Mouse (Mus musculus): ENCODE measurements around the gene Csrnp3.

The Csrnp3 gene

GRCm38 (mm10) chr2:66018711-66019110 lies 173.1 kb downstream of the Csrnp3 start:
- DNase-seq (ENCODE audit: extremely low read depth, low read depth) = no peak

DNA sequence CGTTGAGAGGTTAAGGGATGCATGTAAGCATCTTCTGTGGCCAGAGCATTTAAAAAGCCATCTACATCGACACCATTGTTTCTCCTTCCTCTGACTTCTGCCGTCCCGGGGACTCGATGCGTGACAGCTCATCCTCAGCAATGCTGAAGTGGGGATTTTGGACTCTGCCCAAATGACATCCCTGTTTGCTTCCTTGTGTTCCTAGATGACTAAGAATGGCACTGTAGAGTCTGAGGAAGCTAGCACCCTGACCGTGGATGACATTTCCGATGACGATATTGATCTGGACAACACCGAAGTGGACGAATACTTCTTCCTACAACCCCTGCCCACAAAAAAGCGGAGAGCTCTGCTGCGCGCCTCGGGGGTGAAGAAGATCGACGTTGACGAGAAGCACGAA lies 173.7 kb downstream of the Csrnp3 start:
- DNase-seq (ENCODE audit: extremely low read depth, low read depth) = no peak

- no peak for DNase-seq (ENCODE audit: extremely low read depth, low read depth)
These were observed 177.9 kb downstream of the Csrnp3 start for GRCm38 (mm10) chr2:66023419-66023818.

DNA sequence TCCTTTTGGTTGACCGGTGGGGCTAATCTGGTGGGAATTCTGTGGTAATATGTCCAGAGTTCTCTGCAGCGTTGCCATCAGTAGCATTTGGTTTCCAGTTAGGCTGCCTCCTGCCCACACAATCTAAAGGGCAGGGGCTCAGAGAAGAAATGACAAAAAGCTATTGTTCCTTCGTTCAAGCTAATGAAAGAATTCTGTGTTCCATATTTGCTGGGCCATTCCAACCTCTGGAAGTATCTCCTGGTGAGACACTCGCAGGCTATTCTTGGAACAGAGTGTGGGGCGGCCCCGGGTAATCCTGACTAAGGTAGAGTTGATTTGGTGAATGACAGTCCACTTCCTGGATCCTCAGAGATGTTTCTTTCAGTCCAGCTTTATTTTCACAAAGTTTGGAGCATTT lies 179.3 kb downstream of the Csrnp3 start:
- DNase-seq (ENCODE audit: extremely low read depth, low read depth) = no peak

DNA sequence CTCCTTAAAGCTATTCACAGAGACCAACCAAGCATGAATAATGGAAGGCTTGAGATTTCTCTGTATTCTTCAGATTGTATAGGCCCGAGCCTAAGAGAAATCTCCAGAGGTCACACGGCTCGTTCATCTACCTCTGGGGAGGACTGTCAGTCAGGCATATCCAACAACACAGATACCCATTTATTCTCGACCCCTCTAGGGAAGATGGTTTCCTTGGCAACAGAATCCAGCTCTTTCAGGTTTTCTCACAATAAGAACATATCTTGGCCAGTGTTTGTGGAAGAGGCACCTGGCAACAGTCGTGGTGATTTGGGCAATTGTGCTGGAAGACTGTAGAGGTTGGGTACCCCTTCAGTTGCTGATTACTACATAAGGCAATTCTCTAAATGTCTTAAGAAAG lies 183.2 kb downstream of the Csrnp3 start:
- DNase-seq (ENCODE audit: extremely low read depth, low read depth) = no peak

DNA sequence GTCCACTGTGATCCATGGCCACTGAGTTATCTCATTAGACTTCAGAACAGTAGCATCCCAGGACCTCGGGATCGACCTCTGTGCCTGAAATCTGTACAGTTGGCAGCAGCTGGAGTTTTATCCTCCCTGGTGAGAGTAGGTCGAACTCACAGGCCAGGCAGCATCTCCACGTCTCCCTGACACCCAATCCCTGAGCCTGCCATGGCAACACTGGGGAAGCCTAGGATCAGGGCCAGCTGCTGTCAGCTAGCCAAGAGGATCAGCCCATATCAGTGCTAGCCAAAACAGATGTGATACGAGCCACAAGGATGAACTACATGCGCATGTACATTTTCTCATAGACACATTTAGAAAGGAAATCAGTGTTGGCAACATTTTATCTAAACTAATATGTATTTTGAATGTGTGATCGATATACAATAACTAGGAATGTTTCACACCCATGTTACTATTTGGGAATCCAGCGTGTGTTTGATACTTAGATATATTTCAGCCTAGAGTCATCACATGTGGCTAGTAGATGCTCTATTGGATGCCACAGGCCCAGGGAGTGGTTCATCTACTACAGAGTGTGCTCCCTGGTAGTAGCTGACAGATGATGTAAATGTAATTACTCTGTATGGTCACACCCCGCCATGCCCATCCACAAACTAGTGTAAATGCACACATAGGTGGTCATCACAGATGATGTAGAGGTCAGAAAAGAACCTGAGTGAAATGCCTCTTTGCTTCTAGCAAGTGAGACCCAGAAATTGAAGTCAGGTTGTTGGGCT lies 189.5 kb downstream of the Csrnp3 start:
- DNase-seq (ENCODE audit: extremely low read depth, low read depth) = no peak

- no peak for DNase-seq (ENCODE audit: extremely low read depth, low read depth)
These were observed 195.0 kb downstream of the Csrnp3 start for GRCm38 (mm10) chr2:66040611-66041010.

GRCm38 (mm10) chr2:66041203-66041916 lies 195.8 kb downstream of the Csrnp3 start:
- DNase-seq (ENCODE audit: extremely low read depth, low read depth) = no peak

DNA sequence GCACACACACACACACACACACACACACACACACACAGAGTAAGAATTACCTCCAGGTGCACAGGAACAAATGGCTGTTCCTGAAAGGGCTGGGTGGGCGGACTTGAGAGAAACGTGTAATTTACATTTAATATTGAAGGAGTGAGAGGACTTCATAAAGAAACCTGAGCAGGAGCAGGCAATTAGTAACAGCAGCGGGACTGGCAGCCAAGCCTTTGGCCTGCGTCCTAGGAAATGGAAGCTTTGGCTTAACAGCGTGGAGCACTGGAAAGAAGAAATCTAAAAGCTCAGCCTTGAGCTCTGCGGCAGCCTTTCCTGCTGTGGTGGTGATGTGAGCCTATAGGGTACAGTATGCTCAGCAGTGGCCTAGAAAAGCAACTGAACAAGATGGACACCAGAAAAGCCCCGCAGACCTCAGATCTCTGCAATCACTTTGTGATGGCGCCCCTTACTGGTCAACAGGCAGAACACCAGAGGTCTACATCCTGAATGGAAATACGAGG lies 196.4 kb downstream of the Csrnp3 start:
- DNase-seq (ENCODE audit: extremely low read depth, low read depth) = no peak

DNA sequence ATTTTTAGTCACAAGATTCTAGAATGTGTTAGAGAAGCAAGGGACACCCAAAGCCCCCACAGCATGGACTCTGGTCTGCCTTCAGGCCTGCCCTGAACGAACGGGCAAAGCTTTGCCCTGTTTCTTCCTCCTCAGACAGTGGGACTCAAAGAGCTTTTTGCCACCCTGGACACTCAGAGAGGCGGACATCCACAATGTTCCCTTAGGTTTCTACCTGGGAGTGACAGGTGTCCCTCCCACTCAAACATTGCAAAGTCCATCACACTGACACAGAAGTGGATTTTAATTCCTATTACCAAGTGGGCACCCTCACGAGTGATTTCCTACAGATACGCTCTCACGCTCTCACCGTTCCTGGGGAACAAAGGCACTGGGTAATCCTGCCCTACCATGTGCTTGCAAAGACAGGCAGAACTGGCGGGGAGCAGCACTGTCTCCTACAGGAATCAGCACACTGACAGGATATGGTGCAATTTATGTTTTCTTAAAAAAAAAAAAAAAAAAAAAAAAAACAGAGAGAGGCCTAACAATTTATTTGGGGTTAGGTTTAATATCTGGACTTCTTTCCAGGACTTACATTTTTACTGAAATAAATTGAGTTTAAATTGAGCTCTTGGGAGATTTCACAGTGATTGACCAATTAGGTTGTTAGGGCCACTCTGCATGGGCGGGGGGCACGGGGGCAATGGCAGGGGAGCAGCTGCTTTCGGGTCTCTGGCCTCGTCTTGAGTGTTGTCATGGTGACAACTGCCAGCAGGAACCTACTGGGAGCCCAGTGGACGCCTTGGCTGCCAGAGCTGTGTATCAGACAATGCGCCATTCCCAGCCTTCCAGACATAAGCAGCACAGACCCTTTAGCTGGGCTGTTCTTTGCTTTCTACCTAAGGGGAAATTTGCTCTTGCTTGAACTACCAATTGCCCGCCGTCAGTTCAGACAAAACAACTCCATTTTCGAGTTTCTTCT lies 198.2 kb downstream of the Csrnp3 start:
- no peak for DNase-seq (ENCODE audit: extremely low read depth, low read depth)

GRCm38 (mm10) chr2:66044405-66045089 lies 199.0 kb downstream of the Csrnp3 start:
- DNase-seq (ENCODE audit: extremely low read depth, low read depth) = peak; percentile 43

GRCm38 (mm10) chr2:66063291-66063690 lies 217.7 kb downstream of the Csrnp3 start:
- DNase-seq (ENCODE audit: extremely low read depth, low read depth) = no peak

DNA sequence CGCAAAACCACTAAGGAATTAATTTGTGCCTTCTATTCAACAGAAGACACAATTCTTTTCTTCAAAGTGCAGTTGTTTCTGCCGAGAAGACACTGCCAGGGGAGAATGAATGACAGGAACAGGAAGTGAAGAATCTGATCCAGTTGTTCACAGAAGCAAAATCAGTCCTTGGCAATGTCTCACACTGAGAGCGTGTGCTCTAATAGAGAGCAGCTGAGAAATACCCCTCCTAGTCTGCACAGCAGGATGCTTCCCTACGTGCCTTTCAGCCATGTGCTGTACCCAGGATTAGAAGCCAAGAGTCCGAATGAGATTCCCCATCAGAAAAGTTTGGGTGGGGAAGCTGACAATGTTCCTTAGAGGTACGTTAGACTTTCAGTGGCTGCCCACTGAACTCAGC lies 223.9 kb downstream of the Csrnp3 start:
- DNase-seq (ENCODE audit: extremely low read depth, low read depth) = no peak

DNA sequence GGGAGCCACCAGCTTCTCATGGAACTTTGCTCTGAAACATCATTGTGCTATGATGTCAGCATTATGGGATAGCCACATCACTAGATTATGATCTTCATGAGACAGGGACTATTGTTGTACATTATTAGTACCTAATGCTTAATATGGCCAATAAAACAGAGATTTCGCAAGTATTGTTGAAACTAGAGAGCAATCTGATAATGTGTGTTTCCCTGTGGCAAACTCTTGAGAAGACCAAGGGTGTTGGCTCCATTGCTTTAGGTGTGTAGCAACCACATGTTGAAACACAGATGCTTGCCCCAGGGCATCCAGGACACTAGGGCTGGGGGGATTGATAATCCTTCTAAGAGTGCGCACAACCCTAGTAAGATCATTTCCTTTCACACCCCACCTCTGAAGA lies 235.2 kb downstream of the Csrnp3 start:
- DNase-seq (ENCODE audit: extremely low read depth, low read depth) = no peak

Measured in MEL-GATA-1-ER (cell line).